Mouse (Mus musculus) left cerebral cortex, postnatal 25 days (tissue): ENCODE data around the gene Zbtb21. TPM values are rescaled to one million over a fixed set of nuclear protein-coding genes. Genes with fewer than 3 reads are reported as not detected.

Experiments
- DNase-seq, 2 experiments: peaks; one replicate each; pipeline ENCODE4 v3.0.0; 2022; ENCODE audit warnings: low spot score in 2 of 2, mixed read lengths in 1 of 2
- intact Hi-C: fragments of 180-260 bp; cut with DNase I; formaldehyde crosslinking; loops from one replicate; pipeline ENCODE4 v1.15.1; 2025
- total RNA-seq, 2 experiments: library from RNA; stranded (reverse); gene quantifications; 2 replicates each; pipeline ENCODE4 v1.2.3; 2021

Gene Zbtb21
- total RNA-seq, 2 experiments from 2014 or later = 25.4 to 31.7 TPM

GRCm38 (mm10) chr16:97905449-97905991 lies 56.9 kb downstream of the Zbtb21 start:
- intact Hi-C loops = no loop called here

DNA sequence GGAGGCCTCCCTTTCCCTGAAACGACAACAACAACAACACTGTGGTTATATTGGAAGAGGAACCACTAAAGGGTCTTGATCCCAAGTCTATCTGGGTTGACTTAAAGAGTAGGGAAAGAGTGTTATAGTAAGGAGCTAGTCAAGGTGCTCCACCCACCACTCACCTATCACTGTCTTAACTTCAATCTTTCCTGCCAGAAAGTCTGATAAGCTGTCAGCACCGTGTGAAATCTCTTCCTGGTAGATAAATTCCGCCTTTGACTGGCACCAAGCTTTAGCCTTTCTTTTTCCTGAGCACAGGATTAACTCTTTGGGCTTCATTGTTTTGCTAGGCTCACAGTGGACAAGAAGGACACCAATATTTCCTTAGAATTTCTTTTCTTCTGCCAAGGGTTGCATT lies 58.4 kb downstream of the Zbtb21 start:
- no peak for DNase-seq
- intact Hi-C loops = no loop called here

More at GRCm38 (mm10) chr16:97905449-97905991, 56.9 kb downstream of the Zbtb21 start:
- DNase-seq = no peak

- intact Hi-C loops = no loop called here
- no peak for DNase-seq
Measured at GRCm38 (mm10) chr16:97897346-97898024, 64.9 kb downstream of the Zbtb21 start.

Other genes starting within 250 kb of the Zbtb21 start
- gene Ripk4, start 198.8 kb downstream of the Zbtb21 start, total RNA-seq = under 1 TPM; 0.23 to 0.43 TPM
- 10 to 100 TPM; 20.0 to 24.6 TPM for gene Prdm15, start 110.8 kb downstream of the Zbtb21 start, total RNA-seq
- 10 to 100 TPM in 1 of 2 experiments, 1 to 10 TPM in 1; 8.1 to 15.9 TPM for gene C2cd2, start within 50 bp of the Zbtb21 start, total RNA-seq
- 10 to 100 TPM; 27.7 to 33.4 TPM for gene B230307C23Rik, start 34.7 kb upstream of the Zbtb21 start, total RNA-seq
- gene A630089N07Rik, start 119.8 kb upstream of the Zbtb21 start, total RNA-seq = 1 to 10 TPM; 6.4 to 9.8 TPM